Mouse (Mus musculus) testis, adult 2 months (tissue): ENCODE measurements around the gene Apoc3. TPM values are rescaled to one million over a fixed set of nuclear protein-coding genes. Genes with fewer than 3 reads are reported as not detected.

Experiments
- H3K27ac ChIP-seq: fragments of 200-500 bp; 2 replicates; pipeline ENCODE4 v1.5.1; 2012; ENCODE audit warnings: low read depth, low read length; ENCODE audit not compliant: control insufficient read depth, insufficient read depth
- H3K27me3 ChIP-seq: fragments of 200-500 bp; 2 replicates; pipeline ENCODE4 v1.6.1; 2012; ENCODE audit warnings: mild to moderate bottlenecking, low read length, moderate library complexity; ENCODE audit not compliant: control insufficient read depth, insufficient read depth
- H3K36me3 ChIP-seq: fragments of 200-500 bp; 2 replicates; pipeline ENCODE4 v1.6.1; 2012; ENCODE audit warnings: mild to moderate bottlenecking, low read length; ENCODE audit not compliant: control insufficient read depth, insufficient read depth
- H3K4me1 ChIP-seq: fragments of 200-500 bp; 2 replicates; pipeline ENCODE4 v1.6.1; 2012; ENCODE audit warnings: low read length; ENCODE audit not compliant: control insufficient read depth, insufficient read depth
- H3K4me3 ChIP-seq: fragments of 200-500 bp; 2 replicates; pipeline ENCODE4 v1.5.1; 2012; ENCODE audit warnings: low read depth, mild to moderate bottlenecking, low read length, moderate library complexity, mixed read lengths; ENCODE audit not compliant: control insufficient read depth
- CTCF ChIP-seq: fragments of 200-500 bp; IDR thresholded peaks from 2 replicates; pipeline ENCODE4 v1.5.1; 2012; ENCODE audit warnings: low read depth, mild to moderate bottlenecking, inconsistent platforms, low read length, moderate library complexity; ENCODE audit not compliant: control insufficient read depth, insufficient read depth, insufficient replicate concordance
- POLR2A ChIP-seq: fragments of 200-500 bp; IDR thresholded peaks from 2 replicates; pipeline ENCODE4 v1.6.1; 2012; ENCODE audit warnings: low read depth, mild to moderate bottlenecking, inconsistent platforms, low read length, moderate library complexity; ENCODE audit not compliant: control insufficient read depth
- polyA plus RNA-seq: library from polyadenylated mRNA; depleted of rRNA; stranded (reverse); fragments of >200 nt; gene quantifications from 2 replicates; pipeline ENCODE4 v1.2.3, GENCODE M21; 2012; rRNA removed

The Apoc3 gene
- polyA plus RNA-seq, 1 experiment = not detected

DNA sequence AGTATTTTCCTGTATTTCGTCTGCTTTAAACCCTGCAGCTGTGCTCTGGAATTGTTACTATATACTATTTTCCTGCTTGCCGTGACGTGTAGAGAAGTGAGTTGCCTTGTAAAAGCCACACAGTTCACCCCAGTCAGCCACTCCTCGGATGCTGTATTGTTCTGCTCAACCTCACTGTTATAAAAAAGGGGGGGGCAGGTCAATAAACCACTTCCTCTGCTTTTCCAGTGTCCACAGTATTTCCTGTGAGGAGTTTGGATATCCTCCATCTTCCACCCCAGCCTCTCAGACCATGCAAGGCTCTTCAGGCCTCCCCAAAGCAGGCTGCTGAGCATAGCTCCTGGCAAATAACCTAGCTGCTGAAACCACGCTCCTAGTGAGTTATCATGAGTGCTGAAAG lies 50.9 kb downstream of the Apoc3 start:
- TF ChIP-seq CTCF = no peak
- no peak for TF ChIP-seq POLR2A
- Histone ChIP-seq H3K27ac (no peak overlapping the region), H3K36me3 (no peaks in the 10 kb centered on the region), H3K27me3 (no peaks in the 10 kb centered on the region), H3K4me3 (no peak overlapping the region), H3K4me1 (no peaks in the 10 kb centered on the region)

Other genes starting within 250 kb of the Apoc3 start
- 210 and 246 TPM in 2 replicates for gene Pafah1b2, start 222.9 kb downstream of the Apoc3 start, polyA plus RNA-seq
- gene Sik3, start 222.8 kb downstream of the Apoc3 start, polyA plus RNA-seq = 30.1 and 30.4 TPM in 2 replicates
- gene Apoa1, start 7.1 kb downstream of the Apoc3 start, polyA plus RNA-seq = 0.37 and 1.3 TPM in 2 replicates
- 0.15 and 0.59 TPM in 2 replicates for gene Apoa4, start 5.1 kb upstream of the Apoc3 start, polyA plus RNA-seq
- gene Apoa5, start 33.0 kb upstream of the Apoc3 start, polyA plus RNA-seq = not detected in 2 replicates
- gene Zpr1, start 37.4 kb upstream of the Apoc3 start, polyA plus RNA-seq = 46.5 and 52.2 TPM in 2 replicates
- gene Bud13, start 47.4 kb upstream of the Apoc3 start, polyA plus RNA-seq = 5.8 and 6.2 TPM in 2 replicates
- 180 and 193 TPM in 2 replicates for gene 4931429L15Rik, start 84.3 kb upstream of the Apoc3 start, polyA plus RNA-seq